Mouse (Mus musculus) intestine, embryonic 14.5 days (tissue): ENCODE measurements around the gene Gorab. TPM values are rescaled to one million over a fixed set of nuclear protein-coding genes. Genes with fewer than 3 reads are reported as not detected.

Experiments
- ATAC-seq: fragments of 200-750 bp; cut with Nextera tagmentation; replicated peaks from 2 replicates; pipeline ENCODE4 v1.8.0; 2017; ENCODE audit warnings: low read depth, moderate number of reproducible peaks, moderate TSS enrichment, moderate library complexity; ENCODE audit not compliant: low FRiP score, low TSS enrichment
- DNase-seq: peaks from one replicate; pipeline ENCODE4 v3.0.0-alpha.2; 2018; ENCODE audit warnings: low spot score
- H3K27ac ChIP-seq: fragments of 300-500 bp; sonication (generic); 2 replicates; pipeline ENCODE4 v1.5.1; 2014; ENCODE audit warnings: low read depth, mild to moderate bottlenecking, control low read depth
- H3K27me3 ChIP-seq: fragments of 300-500 bp; sonication (generic); replicated peaks from 2 replicates; pipeline ENCODE4 v1.6.1; 2014; ENCODE audit warnings: low read length, control low read depth; ENCODE audit not compliant: control insufficient read depth, insufficient read depth
- H3K36me3 ChIP-seq: fragments of 300-500 bp; sonication (generic); 2 replicates; pipeline ENCODE4 v1.6.1; 2014; ENCODE audit warnings: low read length, control low read depth; ENCODE audit not compliant: control insufficient read depth, insufficient read depth
- H3K4me1 ChIP-seq: fragments of 300-500 bp; sonication (generic); replicated peaks from 2 replicates; pipeline ENCODE4 v1.6.1; 2014; ENCODE audit warnings: low read length, control low read depth, mixed read lengths; ENCODE audit not compliant: control insufficient read depth, insufficient read depth
- H3K4me2 ChIP-seq: fragments of 300-500 bp; sonication (generic); 2 replicates; pipeline ENCODE4 v1.6.1; 2014; ENCODE audit warnings: low read length
- H3K4me3 ChIP-seq: fragments of 300-500 bp; sonication (generic); 2 replicates; pipeline ENCODE4 v1.5.1; 2014; ENCODE audit warnings: low read depth, low read length, control low read depth, mixed read lengths
- H3K9ac ChIP-seq: fragments of 300-500 bp; sonication (generic); 2 replicates; pipeline ENCODE4 v1.6.1; 2014; ENCODE audit warnings: mild to moderate bottlenecking, low read length
- H3K9me3 ChIP-seq: fragments of 300-500 bp; sonication (generic); 2 replicates; pipeline ENCODE4 v1.6.1; 2016; ENCODE audit warnings: low read length, control low read depth; ENCODE audit not compliant: control insufficient read depth
- WGBS: fragments of 180-500 bp; shearing (Covaris S2); extraction: QIAGEN DNeasy Blood & Tissue Kit; methylation state at CpG from one replicate; pipeline ENCODE4 v1.1.7; 2014; 5-methylcytosine and 5-hydroxymethylcytosine counted together
- polyA plus RNA-seq: library from polyadenylated mRNA; unstranded; fragments of >200 nt; fragmentation: Nextera tagmentation; extraction: Ambion mirVana; gene quantifications from 2 replicates; pipeline ENCODE4 v1.2.1, GENCODE M21; 2014

The Gorab gene
- polyA plus RNA-seq: 15.1 and 17.5 TPM in 2 replicates

GRCm38 (mm10) chr1:163403498-163404126, at the start of gene Gorab:
TSS of gene Gorab (minus strand) at chr1:163403669.
- Histone ChIP-seq H3K9me3 (no peaks in the 10 kb centered on the region), H3K27me3 (0 out of 2 replicates have a peak, but pooled peaks cover 3% of the 10 kb centered on the region), H3K4me1 (peaks cover 4% of the 10 kb centered on the region), H3K9ac (peak within 1 kb of the TSS; percentile 62), H3K4me3 (peak within 1 kb of the TSS; percentile 53), H3K4me2 (peak within 1 kb of the TSS; percentile 77), H3K36me3 (no peaks in the 10 kb centered on the region), H3K27ac (peak within 1 kb of the TSS; percentile 33)
- under 1% methylated on average over 28 of the region's 28 CpGs for WGBS
- ATAC-seq: peak; percentile 100
- peak; percentile 98 for DNase-seq

GRCm38 (mm10) chr1:163443832-163444231, 40.4 kb upstream of the Gorab start:
- ATAC-seq (no peak), DNase-seq (no peak)
- Histone ChIP-seq H3K4me3 (no peak overlapping the region), H3K4me2 (no peak overlapping the region), H3K27me3 (no peaks in the 10 kb centered on the region), H3K9ac (no peak overlapping the region), H3K27ac (no peak overlapping the region), H3K4me1 (no peaks in the 10 kb centered on the region), H3K9me3 (no peaks in the 10 kb centered on the region), H3K36me3 (no peaks in the 10 kb centered on the region)
- 9% methylated on average over 3 of the region's 3 CpGs for WGBS

GRCm38 (mm10) chr1:163439002-163439401, 35.5 kb upstream of the Gorab start:
- Histone ChIP-seq H3K4me3 (no peak overlapping the region), H3K4me1 (no peaks in the 10 kb centered on the region), H3K9ac (no peak overlapping the region), H3K27me3 (no peaks in the 10 kb centered on the region), H3K27ac (no peak overlapping the region), H3K36me3 (no peaks in the 10 kb centered on the region), H3K4me2 (no peak overlapping the region), H3K9me3 (no peaks in the 10 kb centered on the region)
- ATAC-seq: no peak
- 80% methylated on average over 2 of the region's 2 CpGs for WGBS
- no peak for DNase-seq

GRCm38 (mm10) chr1:163423467-163424014, 20.1 kb upstream of the Gorab start:
- ATAC-seq: no peak

GRCm38 (mm10) chr1:163417191-163417590, 13.7 kb upstream of the Gorab start:
- no peak overlapping the region for H3K27ac ChIP-seq
- 58% methylated on average over 2 of the region's 2 CpGs for WGBS
- no peaks in the 10 kb centered on the region for H3K9me3 ChIP-seq
- H3K36me3 ChIP-seq: no peaks in the 10 kb centered on the region
- H3K27me3 ChIP-seq: no peaks in the 10 kb centered on the region
- no peaks in the 10 kb centered on the region for H3K4me1 ChIP-seq
- DNase-seq (no peak), ATAC-seq (no peak)
- no peak overlapping the region for H3K4me3 ChIP-seq
- H3K4me2 ChIP-seq: no peak overlapping the region
- H3K9ac ChIP-seq: no peak overlapping the region

More at GRCm38 (mm10) chr1:163423467-163424014, 20.1 kb upstream of the Gorab start:
- no peak overlapping the region for H3K4me2 ChIP-seq
- 0 out of 2 replicates have a peak, but pooled peaks cover 4% of the 10 kb centered on the region for H3K4me1 ChIP-seq
- WGBS: 47% methylated on average over 8 of the region's 8 CpGs
- no peaks in the 10 kb centered on the region for H3K9me3 ChIP-seq
- no peaks in the 10 kb centered on the region for H3K27me3 ChIP-seq
- no peak overlapping the region for H3K9ac ChIP-seq
- no peak overlapping the region for H3K4me3 ChIP-seq
- no peak overlapping the region for H3K27ac ChIP-seq
- no peaks in the 10 kb centered on the region for H3K36me3 ChIP-seq
- DNase-seq: no peak

- ATAC-seq: no peak
- no peak overlapping the region for H3K27ac ChIP-seq
- WGBS: 72% methylated on average over 2 of the region's 2 CpGs
Measured at GRCm38 (mm10) chr1:163414200-163414599, 10.7 kb upstream of the Gorab start.

GRCm38 (mm10) chr1:163406203-163406602, 2.7 kb upstream of the Gorab start:
- 74% methylated on average over 3 of the region's 3 CpGs for WGBS
- H3K9ac ChIP-seq: no peak overlapping the region
- H3K27me3 ChIP-seq: 0 out of 2 replicates have a peak, but pooled peaks cover 3% of the 10 kb centered on the region
- no peak overlapping the region for H3K4me2 ChIP-seq
- H3K4me1 ChIP-seq: peaks cover 4% of the 10 kb centered on the region
- no peaks in the 10 kb centered on the region for H3K9me3 ChIP-seq
- DNase-seq: no peak
- no peaks in the 10 kb centered on the region for H3K36me3 ChIP-seq
- ATAC-seq: no peak
- H3K27ac ChIP-seq: no peak overlapping the region
- no peak overlapping the region for H3K4me3 ChIP-seq

More at GRCm38 (mm10) chr1:163414200-163414599, 10.7 kb upstream of the Gorab start:
- Histone ChIP-seq H3K36me3 (no peaks in the 10 kb centered on the region), H3K9ac (no peak overlapping the region), H3K27me3 (no peaks in the 10 kb centered on the region), H3K4me1 (no peaks in the 10 kb centered on the region), H3K9me3 (no peaks in the 10 kb centered on the region), H3K4me2 (no peak overlapping the region), H3K4me3 (no peak overlapping the region)
- DNase-seq: no peak

- DNase-seq (no peak), ATAC-seq (no peak)
- Histone ChIP-seq H3K27ac (no peak overlapping the region), H3K36me3 (peaks cover 64% of the 10 kb centered on the region), H3K9me3 (no peaks in the 10 kb centered on the region), H3K27me3 (no peaks in the 10 kb centered on the region), H3K4me2 (no peak overlapping the region), H3K4me1 (no peaks in the 10 kb centered on the region), H3K9ac (no peak overlapping the region), H3K4me3 (no peak overlapping the region)
- 79% methylated on average over 6 of the region's 6 CpGs for WGBS
Measured at GRCm38 (mm10) chr1:163391321-163391720, 12.1 kb downstream of the Gorab start.

- Histone ChIP-seq H3K27ac (no peak overlapping the region), H3K9ac (no peak overlapping the region), H3K36me3 (peaks cover 69% of the 10 kb centered on the region), H3K9me3 (no peaks in the 10 kb centered on the region), H3K4me3 (no peak overlapping the region), H3K4me2 (no peak overlapping the region), H3K4me1 (no peaks in the 10 kb centered on the region), H3K27me3 (no peaks in the 10 kb centered on the region)
- no peak for ATAC-seq
- 88% methylated on average over 4 of the region's 4 CpGs for WGBS
- no peak for DNase-seq
Measured at GRCm38 (mm10) chr1:163390044-163390443, 13.4 kb downstream of the Gorab start.
